Mouse (Mus musculus) ovary, postnatal 36 days (tissue): ENCODE measurements around the gene Fam13c.
"Not testable (repeated sequence)": the region's sequence is repeated elsewhere in the genome, so short reads cannot be mapped to it uniquely, and the experiment has no call there.

ENCODE experiments used
- DNase-seq: peaks from one replicate; pipeline ENCODE4 v3.0.0; 2022; ENCODE audit warnings: low spot score, mixed read lengths

Gene Fam13c

GRCm38 (mm10) chr10:70439676-70440521, at the start of gene Fam13c:
TSS of gene Fam13c (plus strand) at chr10:70440481.
- peak; percentile 10 for DNase-seq

GRCm38 (mm10) chr10:70395900-70396299, 44.4 kb upstream of the Fam13c start:
- no peak for DNase-seq

- no peak for DNase-seq
These were observed 42.1 kb upstream of the Fam13c start for GRCm38 (mm10) chr10:70398224-70398623.

GRCm38 (mm10) chr10:70402006-70402405, 38.3 kb upstream of the Fam13c start:
- no peak for DNase-seq

- no peak for DNase-seq
These were observed 37.6 kb upstream of the Fam13c start for GRCm38 (mm10) chr10:70402711-70403110.

- no peak for DNase-seq
These were observed 22.3 kb upstream of the Fam13c start for GRCm38 (mm10) chr10:70417811-70418486.

- no peak for DNase-seq
These were observed 20.7 kb upstream of the Fam13c start for GRCm38 (mm10) chr10:70419282-70420264.

GRCm38 (mm10) chr10:70426373-70426772, 13.9 kb upstream of the Fam13c start:
- no peak for DNase-seq

- DNase-seq: no peak
These were observed 12.1 kb upstream of the Fam13c start for GRCm38 (mm10) chr10:70428121-70428662.

GRCm38 (mm10) chr10:70429341-70429740, 10.9 kb upstream of the Fam13c start:
- no peak for DNase-seq

- DNase-seq: no peak
These were observed 6.9 kb upstream of the Fam13c start for GRCm38 (mm10) chr10:70433334-70433733.

- DNase-seq: not testable (repeated sequence)
These were observed 6.5 kb upstream of the Fam13c start for GRCm38 (mm10) chr10:70433736-70434135.

- no peak for DNase-seq
These were observed 3.6 kb upstream of the Fam13c start for GRCm38 (mm10) chr10:70436656-70437055.

- DNase-seq: no peak
These were observed 3.0 kb upstream of the Fam13c start for GRCm38 (mm10) chr10:70437289-70437688.

GRCm38 (mm10) chr10:70440639-70441461, 569 bp downstream of the Fam13c start:
- peak; percentile 49 for DNase-seq

- no peak for DNase-seq
These were observed 1.9 kb downstream of the Fam13c start for GRCm38 (mm10) chr10:70442156-70442555.

GRCm38 (mm10) chr10:70442623-70443022, 2.3 kb downstream of the Fam13c start:
- no peak for DNase-seq

- DNase-seq: no peak
These were observed 7.5 kb downstream of the Fam13c start for GRCm38 (mm10) chr10:70447787-70448186.

- no peak for DNase-seq
These were observed 8.9 kb downstream of the Fam13c start for GRCm38 (mm10) chr10:70449206-70449605.

- DNase-seq: no peak
These were observed 15.6 kb downstream of the Fam13c start for GRCm38 (mm10) chr10:70455886-70456305.
